Mouse (Mus musculus) neural tube, embryonic 15.5 days (tissue): ENCODE results near the gene Tax1bp3. TPM values are rescaled to one million over a fixed set of nuclear protein-coding genes. Genes with fewer than 3 reads are reported as not detected.

Experiments used
- ATAC-seq: fragments of 200-750 bp; cut with Nextera tagmentation; 2 replicates; pipeline ENCODE4 v1.8.0; 2017; ENCODE audit warnings: mild to moderate bottlenecking, moderate TSS enrichment, moderate library complexity; ENCODE audit not compliant: low FRiP score
- H3K27ac ChIP-seq: fragments of 300-500 bp; sonication (generic); replicated peaks from 2 replicates; pipeline ENCODE4 v1.5.1; 2015; ENCODE audit warnings: mild to moderate bottlenecking, inconsistent platforms
- H3K27me3 ChIP-seq: fragments of 300-500 bp; sonication (generic); replicated peaks from 2 replicates; pipeline ENCODE4 v1.6.1; 2015; ENCODE audit warnings: inconsistent platforms
- H3K36me3 ChIP-seq: fragments of 300-500 bp; sonication (generic); 2 replicates; pipeline ENCODE4 v1.6.1; 2015; ENCODE audit warnings: inconsistent platforms
- H3K4me1 ChIP-seq: fragments of 300-500 bp; sonication (generic); 2 replicates; pipeline ENCODE4 v1.6.1; 2015; ENCODE audit warnings: inconsistent platforms
- H3K4me2 ChIP-seq: fragments of 300-500 bp; sonication (generic); 2 replicates; pipeline ENCODE4 v1.6.1; 2015; ENCODE audit warnings: inconsistent platforms, mild to moderate bottlenecking, moderate library complexity
- H3K4me3 ChIP-seq: fragments of 300-500 bp; sonication (generic); replicated peaks from 2 replicates; pipeline ENCODE4 v1.5.1; 2015; ENCODE audit warnings: mild to moderate bottlenecking, inconsistent platforms
- H3K9ac ChIP-seq: fragments of 300-500 bp; sonication (generic); replicated peaks from 2 replicates; pipeline ENCODE4 v1.6.1; 2015; ENCODE audit warnings: mild to moderate bottlenecking, inconsistent platforms
- H3K9me3 ChIP-seq: fragments of 300-500 bp; sonication (generic); replicated peaks from 2 replicates; pipeline ENCODE4 v1.6.1; 2016; ENCODE audit warnings: inconsistent platforms
- WGBS: fragments of 180-500 bp; shearing (Covaris S2); methylation state at CpG from one replicate; pipeline ENCODE4 v1.1.7; 2015; ENCODE audit warnings: mixed read lengths; 5-methylcytosine and 5-hydroxymethylcytosine counted together
- polyA plus RNA-seq: library from polyadenylated mRNA; unstranded; fragments of >200 nt; fragmentation: Nextera tagmentation; extraction: Ambion mirVana; gene quantifications from 2 replicates; pipeline ENCODE4 v1.2.1, GENCODE M21; 2015

Gene Tax1bp3
- polyA plus RNA-seq, 1 experiment from 2014 or later = 118 TPM

GRCm38 (mm10) chr11:73148209-73148608 lies 28.7 kb upstream of the Tax1bp3 start:
- Histone ChIP-seq H3K27ac (no peak overlapping the region), H3K36me3 (no peaks in the 10 kb centered on the region), H3K4me3 (no peak overlapping the region), H3K4me1 (no peaks in the 10 kb centered on the region), H3K9me3 (no peaks in the 10 kb centered on the region), H3K9ac (no peak overlapping the region), H3K27me3 (no peaks in the 10 kb centered on the region), H3K4me2 (no peak overlapping the region)
- 80% methylated on average over 9 of the region's 9 CpGs for WGBS
- no peak for ATAC-seq

GRCm38 (mm10) chr11:73155071-73155470 lies 21.8 kb upstream of the Tax1bp3 start:
- ATAC-seq = no peak
- peaks cover 9% of the 10 kb centered on the region for H3K27me3 ChIP-seq
- no peaks in the 10 kb centered on the region for H3K36me3 ChIP-seq
- no peaks in the 10 kb centered on the region for H3K9me3 ChIP-seq
- no peak overlapping the region for H3K9ac ChIP-seq
- no peak overlapping the region for H3K27ac ChIP-seq
- no peak overlapping the region for H3K4me3 ChIP-seq
- H3K4me2 ChIP-seq = no peak overlapping the region
- H3K4me1 ChIP-seq = peaks cover 2% of the 10 kb centered on the region
- 77% methylated on average over 6 of the region's 6 CpGs for WGBS

- H3K9ac ChIP-seq = peak within 1 kb of the TSS; percentile 37
- H3K27ac ChIP-seq = no peak within 1 kb of the TSS
- H3K27me3 ChIP-seq = peaks cover 19% of the 10 kb centered on the region
- H3K4me1 ChIP-seq = peaks cover 14% of the 10 kb centered on the region
- H3K36me3 ChIP-seq = no peaks in the 10 kb centered on the region
- WGBS = 3% methylated on average over 49 of the region's 49 CpGs
- H3K9me3 ChIP-seq = no peaks in the 10 kb centered on the region
- ATAC-seq = peak; percentile 76
- H3K4me2 ChIP-seq = peak within 1 kb of the TSS; percentile 83
- H3K4me3 ChIP-seq = peak within 1 kb of the TSS; percentile 45
Measured at GRCm38 (mm10) chr11:73159957-73160810, 16.7 kb upstream of the Tax1bp3 start, which contains the start of gene P2rx5. Gene P2rx5 (plus strand): TSS chr11:73160421.

- Histone ChIP-seq H3K9me3 (no peaks in the 10 kb centered on the region), H3K27ac (no peak overlapping the region), H3K4me2 (peak overlapping the region; percentile 83), H3K4me1 (peaks cover 14% of the 10 kb centered on the region), H3K4me3 (peak overlapping the region; percentile 45), H3K9ac (peak overlapping the region; percentile 37), H3K27me3 (peaks cover 19% of the 10 kb centered on the region), H3K36me3 (no peaks in the 10 kb centered on the region)
- 21% methylated on average over 6 of the region's 6 CpGs for WGBS
- ATAC-seq = no peak; the same call in 1 of the 2 replicates
Measured at GRCm38 (mm10) chr11:73160811-73161200, 16.1 kb upstream of the Tax1bp3 start.

- Histone ChIP-seq H3K4me1 (peaks cover 14% of the 10 kb centered on the region), H3K4me3 (no peak overlapping the region), H3K9me3 (no peaks in the 10 kb centered on the region), H3K27me3 (peaks cover 19% of the 10 kb centered on the region), H3K36me3 (no peaks in the 10 kb centered on the region), H3K4me2 (no peak overlapping the region), H3K27ac (no peak overlapping the region), H3K9ac (no peak overlapping the region)
- no peak for ATAC-seq
- WGBS = 88% methylated on average over 4 of the region's 4 CpGs
Measured at GRCm38 (mm10) chr11:73161616-73162015, 15.3 kb upstream of the Tax1bp3 start.

GRCm38 (mm10) chr11:73162284-73162683 lies 14.6 kb upstream of the Tax1bp3 start:
- no peak for ATAC-seq
- Histone ChIP-seq H3K4me1 (peaks cover 14% of the 10 kb centered on the region), H3K9ac (no peak overlapping the region), H3K4me2 (no peak overlapping the region), H3K4me3 (no peak overlapping the region), H3K27me3 (peaks cover 19% of the 10 kb centered on the region), H3K9me3 (no peaks in the 10 kb centered on the region), H3K27ac (no peak overlapping the region), H3K36me3 (no peaks in the 10 kb centered on the region)
- 71% methylated on average over 5 of the region's 5 CpGs for WGBS

GRCm38 (mm10) chr11:73168071-73168470 lies 8.8 kb upstream of the Tax1bp3 start:
- H3K27me3 ChIP-seq = no peaks in the 10 kb centered on the region
- peaks cover 1% of the 10 kb centered on the region; the same call in 1 of the 2 replicates for H3K36me3 ChIP-seq
- no peaks in the 10 kb centered on the region for H3K9me3 ChIP-seq
- WGBS = 86% methylated on average over 8 of the region's 8 CpGs
- no peak overlapping the region for H3K27ac ChIP-seq
- H3K4me2 ChIP-seq = no peak overlapping the region
- no peaks in the 10 kb centered on the region for H3K4me1 ChIP-seq
- ATAC-seq = no peak
- H3K4me3 ChIP-seq = no peak overlapping the region
- no peak overlapping the region for H3K9ac ChIP-seq

- Histone ChIP-seq H3K4me1 (no peaks in the 10 kb centered on the region), H3K27ac (no peak overlapping the region), H3K27me3 (no peaks in the 10 kb centered on the region), H3K9me3 (no peaks in the 10 kb centered on the region), H3K4me2 (no peak overlapping the region), H3K36me3 (peaks cover 6% of the 10 kb centered on the region), H3K9ac (no peak overlapping the region), H3K4me3 (no peak overlapping the region)
- WGBS = 90% methylated on average over 6 of the region's 6 CpGs
- no peak for ATAC-seq
Measured at GRCm38 (mm10) chr11:73168576-73168975, 8.3 kb upstream of the Tax1bp3 start.

- Histone ChIP-seq H3K36me3 (peaks cover 11% of the 10 kb centered on the region), H3K4me2 (no peak overlapping the region), H3K9ac (no peak overlapping the region), H3K4me3 (no peak overlapping the region), H3K9me3 (no peaks in the 10 kb centered on the region), H3K4me1 (0 out of 2 replicates have a peak, but pooled peaks cover 1% of the 10 kb centered on the region), H3K27me3 (no peaks in the 10 kb centered on the region), H3K27ac (no peak overlapping the region)
- 51% methylated on average over 4 of the region's 4 CpGs for WGBS
- no peak for ATAC-seq
Measured at GRCm38 (mm10) chr11:73169231-73169630, 7.7 kb upstream of the Tax1bp3 start.

GRCm38 (mm10) chr11:73172186-73172585 lies 4.7 kb upstream of the Tax1bp3 start:
- WGBS = 72% methylated on average over 5 of the region's 5 CpGs
- Histone ChIP-seq H3K36me3 (peaks cover 15% of the 10 kb centered on the region), H3K27ac (no peak overlapping the region), H3K27me3 (no peaks in the 10 kb centered on the region), H3K4me1 (peaks cover 21% of the 10 kb centered on the region), H3K4me2 (no peak overlapping the region), H3K4me3 (no peak overlapping the region), H3K9ac (no peak overlapping the region), H3K9me3 (no peaks in the 10 kb centered on the region)
- no peak for ATAC-seq

- H3K27me3 ChIP-seq = no peaks in the 10 kb centered on the region
- WGBS = 46% methylated on average over 8 of the region's 8 CpGs
- peak overlapping the region; percentile 90 for H3K4me3 ChIP-seq
- no peaks in the 10 kb centered on the region for H3K9me3 ChIP-seq
- peak overlapping the region; percentile 88 for H3K9ac ChIP-seq
- peak overlapping the region; percentile 67 for H3K4me2 ChIP-seq
- no peak for ATAC-seq
- peaks cover 15% of the 10 kb centered on the region for H3K36me3 ChIP-seq
- no peak overlapping the region for H3K27ac ChIP-seq
- peaks cover 43% of the 10 kb centered on the region for H3K4me1 ChIP-seq
Measured at GRCm38 (mm10) chr11:73175612-73176011, 1.3 kb upstream of the Tax1bp3 start.

- Histone ChIP-seq H3K27ac (peak overlapping the region; percentile 91), H3K36me3 (peaks cover 17% of the 10 kb centered on the region), H3K4me1 (peaks cover 43% of the 10 kb centered on the region), H3K9me3 (no peaks in the 10 kb centered on the region), H3K27me3 (no peaks in the 10 kb centered on the region), H3K4me3 (peak overlapping the region; percentile 90), H3K4me2 (peak overlapping the region; percentile 67), H3K9ac (peak overlapping the region; percentile 88)
- ATAC-seq = no peak
- under 1% methylated on average over 15 of the region's 15 CpGs for WGBS
Measured at GRCm38 (mm10) chr11:73176186-73176585, 697 bp upstream of the Tax1bp3 start.
